In genomic region chr6:3548959-3549358, GRCm38 (mm10) we compare ENCODE assay signal across 14 mouse cellular contexts. TPM values are rescaled to one million over a fixed set of nuclear protein-coding genes. Genes with fewer than 3 reads are reported as not detected.
"Had no signal": no experiment of that assay in that cellular context is flagged by ENCODE, and none has a peak within 500 bp of the region (broad histone marks: within the 10 kb centered on the region; RNA-seq: fewer than 3 reads in every experiment).

No protein-coding gene starts in this region.

- H3K9ac ChIP-seq: kidney, embryonic 15.5 days; liver, embryonic 13.5 days; liver, postnatal 0 days; lung, embryonic 15.5 days; neural tube, embryonic 13.5 days; stomach, embryonic 15.5 days had no signal

- H3K4me1 ChIP-seq: kidney, embryonic 15.5 days; limb, embryonic 10.5 days; lung, embryonic 15.5 days; neural tube, embryonic 13.5 days; stomach, embryonic 15.5 days had no signal

- H3K27ac ChIP-seq: kidney, embryonic 15.5 days; limb, embryonic 10.5 days; liver, embryonic 13.5 days; lung, embryonic 15.5 days; macrophage; neural tube, embryonic 13.5 days; stomach, embryonic 15.5 days had no signal

- H3K4me2 ChIP-seq: kidney, embryonic 15.5 days; liver, embryonic 13.5 days; lung, embryonic 15.5 days; neural tube, embryonic 13.5 days; stomach, embryonic 15.5 days had no signal

- H3K9me3 ChIP-seq: kidney, embryonic 15.5 days; limb, embryonic 10.5 days; liver, embryonic 13.5 days; lung, embryonic 15.5 days; megakaryocyte, embryonic 14.5 days; neural tube, embryonic 13.5 days; stomach, embryonic 15.5 days had no signal

- H3K4me3 ChIP-seq: kidney, embryonic 15.5 days; limb, embryonic 10.5 days; liver, embryonic 13.5 days; lung, embryonic 15.5 days; megakaryocyte, embryonic 14.5 days; neural tube, embryonic 13.5 days; stomach, embryonic 15.5 days had no signal

- H3K27me3 ChIP-seq: kidney, embryonic 15.5 days; liver, embryonic 13.5 days; lung, embryonic 15.5 days; megakaryocyte, embryonic 14.5 days; neural tube, embryonic 13.5 days; stomach, embryonic 15.5 days had no signal

- ATAC-seq: liver, postnatal 0 days had no signal

- H3K36me3 ChIP-seq: lung, embryonic 15.5 days; stomach, embryonic 15.5 days had no signal

- DNase-seq: kidney, adult 2 months; kidney, postnatal 14 days; liver, embryonic 13.5 days; liver, postnatal 0 days; lung, postnatal 14 days; retina, postnatal 1 day; thymus, postnatal 36 days had no signal

RNA-seq across cellular contexts. Expression of gene Hepacam2, which starts 50.9 kb away (rescaled TPM):
- polyA plus RNA-seq: liver, embryonic 13.5 days had no signal
